Mouse (Mus musculus) adrenal gland, postnatal 4 days (tissue): Measurements from ENCODE around the gene Zmym3. TPM values are rescaled to one million over a fixed set of nuclear protein-coding genes. Genes with fewer than 3 reads are reported as not detected.
"Not testable (repeated sequence)": the region's sequence is repeated elsewhere in the genome, so short reads cannot be mapped to it uniquely, and the experiment has no call there.

Experiments used
- DNase-seq, 2 experiments: peaks; one replicate each; pipeline ENCODE4 v3.0.0; 2021 to 2022; ENCODE audit warnings: low spot score in 2 of 2, mixed read lengths in 2 of 2
- total RNA-seq, 2 experiments: library from RNA; stranded (reverse); gene quantifications; 2 replicates each; pipeline ENCODE4 v1.2.3; 2021

Gene Zmym3
- total RNA-seq, 2 experiments from 2014 or later = 134 to 141 TPM

DNA sequence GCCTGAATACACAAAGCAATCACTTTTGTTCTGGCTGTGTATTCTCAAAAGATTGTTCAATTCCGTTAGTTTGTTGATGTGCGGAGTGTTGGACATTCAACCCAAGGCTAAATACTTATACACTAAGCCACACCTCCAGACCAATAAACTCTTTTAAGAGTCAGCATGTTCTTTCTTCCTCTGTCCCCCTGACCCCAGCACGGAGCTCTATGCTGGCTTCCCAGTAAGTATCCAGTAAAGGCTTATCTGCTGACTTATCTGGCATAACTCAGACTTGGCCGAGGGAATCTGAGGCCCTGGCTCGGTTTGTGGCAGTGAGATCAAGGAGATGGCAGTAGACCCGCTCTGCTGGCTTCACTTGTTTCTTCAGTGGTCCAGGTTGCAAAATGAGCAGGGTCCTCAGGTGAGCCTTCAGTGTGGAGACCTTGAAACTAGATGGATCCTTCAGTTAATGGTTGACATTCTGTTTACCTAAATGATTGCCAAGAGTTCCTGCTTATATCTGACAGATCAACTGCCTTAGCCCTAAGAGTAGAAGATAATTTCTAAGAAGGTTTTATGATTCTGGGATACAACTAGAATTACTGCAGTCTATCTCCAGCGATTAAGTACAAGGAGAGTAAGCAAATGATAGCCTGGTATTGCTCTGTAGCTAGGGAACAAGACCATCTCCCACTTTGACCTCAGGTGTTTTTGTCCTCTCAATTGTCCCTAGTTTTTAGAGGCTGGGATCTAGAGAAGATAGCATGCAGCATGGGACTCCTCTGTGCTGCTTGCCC is 44.3 kb downstream of the Zmym3 start, which contains the start of gene Gjb1:
TSS of gene Gjb1 (plus strand) at position 189 of the 779 bp plus-strand sequence.
- DNase-seq = no peak

DNA sequence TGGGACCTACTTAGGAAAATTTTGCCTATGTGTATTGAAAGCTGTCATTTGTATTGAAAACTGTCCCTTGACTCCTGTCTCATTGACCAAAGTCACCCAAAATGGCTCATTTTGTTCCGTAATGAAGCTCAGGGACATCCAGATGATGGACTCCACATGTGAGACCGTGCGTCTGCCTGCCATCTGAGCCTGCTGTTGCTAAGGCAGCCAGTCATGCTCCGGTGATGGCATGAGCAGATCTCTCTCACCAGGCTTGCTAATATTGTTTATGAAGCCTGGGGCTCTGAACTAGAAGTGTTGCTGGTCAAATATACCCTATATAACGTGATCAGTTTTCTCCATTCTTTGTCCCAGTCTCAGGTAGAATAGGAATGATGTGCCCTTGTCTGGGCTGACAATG is 47.7 kb downstream of the Zmym3 start:
- DNase-seq = no peak

DNA sequence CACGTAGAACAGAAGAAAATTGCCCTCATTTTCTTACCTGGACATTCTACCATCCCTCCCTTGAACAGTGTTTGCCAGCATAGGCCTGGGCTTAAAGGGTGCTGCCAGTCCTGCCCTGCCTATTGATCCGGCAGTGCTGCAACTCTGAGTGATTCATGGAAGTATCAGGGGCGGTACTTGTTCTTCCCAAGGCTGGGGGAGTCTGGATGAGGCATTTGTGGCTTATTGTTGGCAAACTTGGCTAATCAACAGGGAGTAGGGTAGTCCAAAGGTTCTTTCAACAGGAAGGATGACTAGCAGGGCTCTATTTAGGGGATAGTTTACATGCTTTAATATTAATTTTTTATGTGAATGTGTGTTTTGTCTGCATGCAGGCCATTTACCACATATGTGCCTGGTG is 50.1 kb downstream of the Zmym3 start:
- DNase-seq = no peak

DNA sequence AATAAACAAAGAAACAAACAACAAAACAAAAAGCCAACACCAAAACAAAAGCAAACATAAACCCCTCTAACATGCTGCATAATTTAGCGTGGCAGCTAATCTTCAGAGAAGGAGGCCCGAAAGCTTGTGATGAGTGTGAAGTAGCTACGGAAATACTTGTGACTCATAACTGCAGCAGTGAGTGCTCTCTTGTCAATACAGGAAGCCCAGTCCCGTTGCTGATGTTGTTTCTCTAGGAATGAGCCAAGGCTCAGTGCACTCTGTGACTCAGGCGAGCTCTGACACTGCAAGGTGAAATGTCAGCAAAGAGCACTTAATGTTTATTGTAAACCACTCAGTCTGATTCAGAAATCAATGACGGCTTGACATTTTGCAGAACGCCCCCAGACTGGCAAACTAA is 51.6 kb downstream of the Zmym3 start:
- DNase-seq = no peak

DNA sequence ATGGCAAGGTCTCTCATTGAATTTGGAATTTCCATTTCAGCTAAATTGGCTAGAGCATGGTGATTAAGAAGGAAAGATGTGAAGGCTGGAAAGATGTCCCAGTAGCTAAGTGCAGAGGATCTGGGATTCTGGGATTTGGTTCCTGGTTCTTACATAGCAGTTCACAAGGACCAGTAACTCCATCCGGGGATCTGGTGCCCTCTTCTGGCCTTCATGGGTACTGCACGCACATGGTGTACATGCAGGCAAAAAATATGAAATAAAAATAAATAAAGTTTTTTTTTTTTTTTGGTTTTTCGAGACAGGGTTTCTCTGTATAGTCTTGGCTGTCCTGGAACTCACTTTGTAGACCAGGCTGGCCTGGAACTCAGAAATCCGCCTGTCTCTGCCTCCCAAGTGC is 61.7 kb downstream of the Zmym3 start:
- DNase-seq = not testable (repeated sequence)

Other genes with a start within 250 kb of the Zmym3 start
- gene Snx12, start 198.3 kb downstream of the Zmym3 start, total RNA-seq = 10 to 100 TPM; 58.5 to 61.6 TPM
- 10 to 100 TPM; 32.3 to 36.8 TPM for gene Foxo4, start 166.3 kb downstream of the Zmym3 start, total RNA-seq
- gene Gm614, start 156.9 kb downstream of the Zmym3 start, total RNA-seq = 1 to 10 TPM in 1 of 2 experiments, under 1 TPM in 1; 0.84 to 1.2 TPM
- gene Il2rg, start 152.6 kb downstream of the Zmym3 start, total RNA-seq = 10 to 100 TPM; 10.4 TPM
- not detected for gene Gm20489, start 151.8 kb downstream of the Zmym3 start, total RNA-seq
- 10 to 100 TPM; 43.6 to 48.7 TPM for gene Med12, start 146.8 kb downstream of the Zmym3 start, total RNA-seq
- 10 to 100 TPM; 13.4 to 13.6 TPM for gene Nlgn3, start 121.7 kb downstream of the Zmym3 start, total RNA-seq
- gene Gjb1, start 44.5 kb downstream of the Zmym3 start, total RNA-seq = 10 to 100 TPM in 1 of 2 experiments, 1 to 10 TPM in 1; 6.2 to 43.9 TPM
- 100 to 1,000 TPM; 287 to 290 TPM for gene Nono, start 8.5 kb upstream of the Zmym3 start, total RNA-seq
- gene Itgb1bp2, start 28.2 kb upstream of the Zmym3 start, total RNA-seq = 10 to 100 TPM in 1 of 2 experiments, 1 to 10 TPM in 1; 8.5 to 18.5 TPM
- 10 to 100 TPM; 30.9 to 45.0 TPM for gene Taf1, start 111.9 kb upstream of the Zmym3 start, total RNA-seq
- gene Ogt, start 219.2 kb upstream of the Zmym3 start, total RNA-seq = 100 to 1,000 TPM; 250 to 275 TPM